19 mouse cellular contexts compared by ENCODE assay signal in the genomic region with DNA sequence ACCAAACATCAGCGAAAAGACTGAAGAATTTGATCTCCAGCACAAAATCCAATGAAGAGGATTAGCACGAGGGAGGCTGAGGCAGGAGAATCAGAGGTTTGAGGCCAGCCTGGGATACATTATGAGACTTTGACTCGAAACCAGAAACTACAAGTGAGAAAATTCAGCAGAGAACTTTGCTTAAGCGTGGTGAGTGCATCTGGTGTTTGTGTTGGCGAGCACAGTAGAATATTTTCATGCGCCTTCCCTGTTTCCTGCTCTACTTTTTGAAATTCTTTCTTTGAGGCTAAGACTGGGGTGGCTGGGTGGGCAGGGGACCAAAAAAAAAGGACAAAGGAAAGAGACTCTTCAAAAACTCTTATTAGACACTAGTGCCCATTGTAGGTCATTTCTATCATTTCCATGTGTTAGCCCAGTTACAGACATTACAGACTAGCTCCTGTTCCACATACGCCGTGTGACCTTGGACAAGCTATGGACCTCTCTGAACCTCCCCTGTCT. TPM values are rescaled to one million over a fixed set of nuclear protein-coding genes. Genes with fewer than 3 reads are reported as not detected.
DNase-seq lines count a peak whose midpoint lies in the region; ATAC-seq and TF ChIP-seq lines count a peak whose summit lies in the region.
"Had no signal": no experiment of that assay in that cellular context is flagged by ENCODE, and none has a peak within 500 bp of the region (broad histone marks: within the 10 kb centered on the region; RNA-seq: fewer than 3 reads in every experiment).

No protein-coding gene starts in this region.

- intact Hi-C loops in gastrocnemius, adult 2 months (cut with DNase I) = loop anchor here (2.0 kb wide), 1 partner anchor 15 kb away; no protein-coding TSS in a partner anchor

- WGBS in heart, embryonic 15.5 days = 72% methylated on average over 8 of the region's 8 CpGs
- WGBS in macrophage (ENCODE audit: missing documents) = 92% methylated on average over 8 of the region's 8 CpGs
- 87% methylated on average over 8 of the region's 8 CpGs for WGBS in hindbrain, embryonic 16.5 days

- peak overlapping the region; percentile 82 for H3K27ac ChIP-seq in gastrocnemius, adult 2 months
- H3K27ac ChIP-seq in heart, embryonic 15.5 days = peak overlapping the region; percentile 66
- H3K27ac ChIP-seq in macrophage = peak overlapping the region; percentile 84; the same call in 1 of the 2 replicates
- no peak overlapping the region for H3K27ac ChIP-seq in hindbrain, embryonic 16.5 days (ENCODE audit: low read depth, low read length)
- H3K27ac ChIP-seq: hindbrain, embryonic 12.5 days; midbrain, embryonic 15.5 days had no signal

- H3K36me3 ChIP-seq in heart, embryonic 15.5 days = no peaks in the 10 kb centered on the region
- no peaks in the 10 kb centered on the region for H3K36me3 ChIP-seq in macrophage (ENCODE audit: inconsistent target)
- no peaks in the 10 kb centered on the region for H3K36me3 ChIP-seq in hindbrain, embryonic 16.5 days (ENCODE audit: control insufficient read depth, insufficient read depth, low read length)
- H3K36me3 ChIP-seq: hindbrain, embryonic 12.5 days; midbrain, embryonic 15.5 days had no signal

- H3K79me2 ChIP-seq in macrophage (ENCODE audit: inconsistent target) = no peaks in the 10 kb centered on the region; the same call in 1 of the 2 replicates

- no peak for ATAC-seq in heart, embryonic 15.5 days (replicated peaks; ENCODE audit: insufficient number of reproducible peaks, insufficient read depth, low FRiP score, low read depth)
- ATAC-seq in hindbrain, embryonic 16.5 days = no peak
- ATAC-seq: forebrain, embryonic 14.5 days; midbrain, embryonic 15.5 days had no signal

- H3K27me3 ChIP-seq in heart, embryonic 15.5 days = no peaks in the 10 kb centered on the region
- no peaks in the 10 kb centered on the region for H3K27me3 ChIP-seq in hindbrain, embryonic 16.5 days (replicated peaks; ENCODE audit: control insufficient read depth, insufficient read depth, low read length)
- H3K27me3 ChIP-seq: hindbrain, embryonic 12.5 days; midbrain, embryonic 15.5 days had no signal

- H3K4me1 ChIP-seq in heart, embryonic 15.5 days (replicated peaks) = peaks cover 65% of the 10 kb centered on the region
- no peaks in the 10 kb centered on the region for H3K4me1 ChIP-seq in hindbrain, embryonic 16.5 days (ENCODE audit: control insufficient read depth, insufficient read depth, low read depth, low read length)

- H3K4me2 ChIP-seq in heart, embryonic 15.5 days = no peak overlapping the region
- H3K4me2 ChIP-seq in hindbrain, embryonic 16.5 days (ENCODE audit: low read length) = no peak overlapping the region
- H3K4me2 ChIP-seq: hindbrain, embryonic 12.5 days; midbrain, embryonic 15.5 days had no signal

- H3K4me3 ChIP-seq in gastrocnemius, adult 2 months = no peak overlapping the region; the same call in 1 of the 2 replicates
- no peak overlapping the region for H3K4me3 ChIP-seq in heart, embryonic 15.5 days
- no peak overlapping the region for H3K4me3 ChIP-seq in macrophage (ENCODE audit: inconsistent target)
- H3K4me3 ChIP-seq in hindbrain, embryonic 16.5 days (ENCODE audit: low read length) = no peak overlapping the region
- H3K4me3 ChIP-seq: hindbrain, embryonic 12.5 days; midbrain, embryonic 15.5 days; myocyte had no signal

- TF ChIP-seq CTCF in gastrocnemius, adult 2 months (IDR thresholded peaks at IDR 0.05) = no peak

- H3K9ac ChIP-seq in heart, embryonic 15.5 days = no peak overlapping the region
- H3K9ac ChIP-seq in hindbrain, embryonic 16.5 days (ENCODE audit: low read depth, low read length) = no peak overlapping the region
- H3K9ac ChIP-seq: hindbrain, embryonic 12.5 days; midbrain, embryonic 15.5 days had no signal

- no peak for DNase-seq in gastrocnemius, adult 2 months
- no peak for DNase-seq in gastrocnemius, postnatal 4 days (ENCODE audit: low spot score in 2 of 2)
- no peak for DNase-seq in heart, postnatal 4 days
- DNase-seq in right cerebral cortex, adult 18-20 months = peak; percentile 43
- DNase-seq in right cerebral cortex, postnatal 4 days = no peak
- DNase-seq: adrenal gland, postnatal 25 days; cerebellum, adult 2 months; cerebellum, postnatal 36 days; gastrocnemius, postnatal 36 days; kidney, postnatal 10 days; liver; right cerebral cortex, postnatal 14 days had no signal

- no peaks in the 10 kb centered on the region for H3K9me3 ChIP-seq in heart, embryonic 15.5 days (replicated peaks)
- H3K9me3 ChIP-seq in hindbrain, embryonic 16.5 days (ENCODE audit: control insufficient read depth, low read length) = no peaks in the 10 kb centered on the region
- H3K9me3 ChIP-seq: hindbrain, embryonic 12.5 days; midbrain, embryonic 15.5 days had no signal

RNA-seq across cellular contexts. Expression of a gene that starts 38.6 kb away (rescaled TPM):
- under 1 TPM; 0.38 to 0.39 TPM for total RNA-seq in gastrocnemius, adult 2 months (2021)
- total RNA-seq in gastrocnemius, postnatal 4 days (2021) = 1 to 10 TPM; 2.6 to 2.9 TPM
- polyA plus RNA-seq in heart, embryonic 15.5 days (2015; fragmentation: Nextera tagmentation; extraction: Ambion mirVana) = 3.0 and 8.4 TPM in 2 replicates
- total RNA-seq in heart, postnatal 4 days (2021) = 1 to 10 TPM; 1.8 to 2.4 TPM
- total RNA-seq in macrophage (2018; cell fraction: chromatin; rRNA removed) = 1 to 10 TPM in 13 of 26 experiments, under 1 TPM in 4, not detected in 9; 0.37 to 4.3 (median 2.0) TPM
- 1 to 10 TPM; 2.5 to 5.5 (median 3.4) TPM for total RNA-seq in macrophage (2018; cell fraction: cytosol; rRNA removed)
- 1 to 10 TPM in 15 of 26 experiments, under 1 TPM in 8, not detected in 3; 0.60 to 4.1 (median 1.5) TPM for total RNA-seq in macrophage (2018; cell fraction: nucleus; rRNA removed)
- 2.6 to 5.6 TPM (median 3.4 TPM) in 3 replicates for polyA plus RNA-seq in macrophage (2018)
- polyA plus RNA-seq in hindbrain, embryonic 16.5 days (2015; fragmentation: Nextera tagmentation; extraction: Ambion mirVana) = 3.5 and 4.2 TPM in 2 replicates

RNA-seq across cellular contexts. Expression of a gene that starts 53.2 kb away (rescaled TPM):
- total RNA-seq in gastrocnemius, adult 2 months (2021) = 100 to 1,000 TPM in 1 of 2 experiments, 10 to 100 TPM in 1; 93.9 to 125 TPM
- total RNA-seq in gastrocnemius, postnatal 4 days (2021) = 100 to 1,000 TPM; 153 to 176 TPM
- 289 and 356 TPM in 2 replicates for polyA plus RNA-seq in heart, embryonic 15.5 days (2015; fragmentation: Nextera tagmentation; extraction: Ambion mirVana)
- 100 to 1,000 TPM; 204 to 207 TPM for total RNA-seq in heart, postnatal 4 days (2021)
- total RNA-seq in macrophage (2018; cell fraction: chromatin; rRNA removed) = 10 to 100 TPM in 19 of 26 experiments, 1 to 10 TPM in 7; 2.4 to 30.8 (median 18.1) TPM
- 10 to 100 TPM; 42.4 to 74.6 (median 56.6) TPM for total RNA-seq in macrophage (2018; cell fraction: cytosol; rRNA removed)
- total RNA-seq in macrophage (2018; cell fraction: nucleus; rRNA removed) = 10 to 100 TPM; 12.2 to 39.2 (median 23.1) TPM
- polyA plus RNA-seq in macrophage (2018) = 39.4 to 69.2 TPM (median 46.2 TPM) in 3 replicates
- polyA plus RNA-seq in hindbrain, embryonic 16.5 days (2015; fragmentation: Nextera tagmentation; extraction: Ambion mirVana) = 126 and 127 TPM in 2 replicates
